Mouse (Mus musculus) limb, embryonic 11.5 days (tissue): ENCODE measurements around the gene Gstm5. TPM values are rescaled to one million over a fixed set of nuclear protein-coding genes. Genes with fewer than 3 reads are reported as not detected.
A peak's percentile ranks its signal among the peaks of the same experiment; 100 is the strongest.
"Not testable (repeated sequence)": the region's sequence is repeated elsewhere in the genome, so short reads cannot be mapped to it uniquely, and the experiment has no call there.

Source experiments
- ATAC-seq: fragments of 200-750 bp; cut with Nextera tagmentation; 2 replicates; pipeline ENCODE4 v1.8.0; 2017; ENCODE audit warnings: low read depth; ENCODE audit not compliant: insufficient number of reproducible peaks, low FRiP score, low TSS enrichment
- DNase-seq: peaks from one replicate; pipeline ENCODE4 v3.0.0-alpha.2; 2015; ENCODE audit warnings: low spot score
- H3K27ac ChIP-seq: fragments of 300-500 bp; sonication (generic); replicated peaks from 2 replicates; pipeline ENCODE4 v1.5.1; 2014; ENCODE audit warnings: low read depth, mild to moderate bottlenecking, low read length
- H3K27me3 ChIP-seq: fragments of 300-500 bp; sonication (generic); 2 replicates; pipeline ENCODE4 v1.6.1; 2014; ENCODE audit warnings: mild to moderate bottlenecking, low read length, mixed read lengths; ENCODE audit not compliant: control insufficient read depth, insufficient read depth
- H3K36me3 ChIP-seq: fragments of 300-500 bp; sonication (generic); 2 replicates; pipeline ENCODE4 v1.6.1; 2014; ENCODE audit warnings: mild to moderate bottlenecking, low read length, moderate library complexity, mixed read lengths; ENCODE audit not compliant: control insufficient read depth, insufficient read depth
- H3K4me1 ChIP-seq: fragments of 300-500 bp; sonication (generic); 2 replicates; pipeline ENCODE4 v1.6.1; 2014; ENCODE audit warnings: low read length, mixed read lengths; ENCODE audit not compliant: control insufficient read depth, insufficient read depth
- H3K4me2 ChIP-seq: fragments of 300-500 bp; sonication (generic); 2 replicates; pipeline ENCODE4 v1.6.1; 2014; ENCODE audit warnings: low read depth, mild to moderate bottlenecking, moderate library complexity; ENCODE audit not compliant: severe bottlenecking
- H3K4me3 ChIP-seq: fragments of 300-500 bp; sonication (generic); 2 replicates; pipeline ENCODE4 v1.5.1; 2014; ENCODE audit warnings: low read depth, low read length
- H3K9ac ChIP-seq: fragments of 300-500 bp; sonication (generic); 2 replicates; pipeline ENCODE4 v1.6.1; 2014; ENCODE audit warnings: mild to moderate bottlenecking, low read length
- H3K9me3 ChIP-seq: fragments of 300-500 bp; sonication (generic); 2 replicates; pipeline ENCODE4 v1.6.1; 2016; ENCODE audit warnings: low read length; ENCODE audit not compliant: control insufficient read depth
- WGBS: fragments of 180-500 bp; shearing (Covaris S2); extraction: QIAGEN DNeasy Blood & Tissue Kit; methylation state at CpG from one replicate; pipeline ENCODE4 v1.1.7; 2014; 5-methylcytosine and 5-hydroxymethylcytosine counted together
- polyA plus RNA-seq: library from polyadenylated mRNA; unstranded; fragments of >200 nt; fragmentation: Nextera tagmentation; extraction: Ambion mirVana; gene quantifications from 2 replicates; pipeline ENCODE4 v1.2.1, GENCODE M21; 2014

Gene Gstm5
- polyA plus RNA-seq, 1 experiment from 2014 or later: 220 TPM

DNA sequence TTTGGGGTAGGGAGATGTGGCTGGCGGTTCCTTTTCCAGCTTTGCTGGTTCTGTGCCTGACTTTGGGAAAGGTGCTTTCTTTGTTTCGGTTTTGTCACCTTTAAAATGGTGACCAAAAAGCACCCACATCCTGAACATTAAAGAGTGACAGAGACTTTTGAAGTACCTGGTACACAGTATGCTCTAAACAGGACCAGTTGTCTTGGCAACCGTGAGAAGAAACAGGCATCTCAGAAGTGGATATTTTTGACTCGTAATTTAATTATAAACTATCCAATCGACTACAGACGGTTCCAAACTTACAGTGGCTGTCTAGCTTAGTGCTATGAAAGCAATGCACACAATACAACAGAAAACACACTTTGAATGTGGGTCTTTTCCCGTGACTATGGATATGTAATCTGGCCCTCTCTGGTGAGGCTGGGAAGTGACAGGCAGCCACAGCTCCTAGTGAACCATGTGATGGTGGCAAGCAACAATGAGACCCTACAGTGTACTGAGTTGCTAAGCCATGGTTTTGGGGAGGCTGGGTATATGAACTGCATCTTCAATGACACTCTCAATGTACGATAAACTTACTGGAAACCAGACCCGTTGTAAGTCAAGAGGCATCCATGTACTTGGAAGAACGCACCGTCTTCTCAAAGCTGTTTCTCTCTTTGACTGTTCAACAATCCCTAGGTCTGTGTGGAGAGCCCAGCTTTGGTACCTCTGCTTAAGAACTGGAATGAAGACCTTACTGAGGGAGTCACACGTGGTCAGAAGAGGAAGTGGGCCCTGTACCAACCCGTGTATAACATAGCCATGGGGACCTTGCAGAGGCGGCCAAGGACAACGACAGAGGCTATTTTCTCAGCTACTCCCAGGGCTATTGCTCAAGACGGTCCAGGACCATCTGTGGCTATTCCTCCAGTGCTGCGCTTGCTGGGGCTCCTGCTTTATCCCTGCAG is 42.1 kb upstream of the Gstm5 start:
- no peak overlapping the region; the same call in 1 of the 2 replicates for H3K27ac ChIP-seq
- H3K27me3 ChIP-seq: no peaks in the 10 kb centered on the region
- DNase-seq (no peak), ATAC-seq (no peak)
- H3K9ac ChIP-seq: no peak overlapping the region
- H3K4me2 ChIP-seq: no peak overlapping the region
- no peaks in the 10 kb centered on the region for H3K36me3 ChIP-seq
- 83% methylated on average over 17 of the region's 17 CpGs for WGBS
- no peaks in the 10 kb centered on the region for H3K9me3 ChIP-seq
- no peak overlapping the region for H3K4me3 ChIP-seq
- peaks cover 26% of the 10 kb centered on the region for H3K4me1 ChIP-seq

DNA sequence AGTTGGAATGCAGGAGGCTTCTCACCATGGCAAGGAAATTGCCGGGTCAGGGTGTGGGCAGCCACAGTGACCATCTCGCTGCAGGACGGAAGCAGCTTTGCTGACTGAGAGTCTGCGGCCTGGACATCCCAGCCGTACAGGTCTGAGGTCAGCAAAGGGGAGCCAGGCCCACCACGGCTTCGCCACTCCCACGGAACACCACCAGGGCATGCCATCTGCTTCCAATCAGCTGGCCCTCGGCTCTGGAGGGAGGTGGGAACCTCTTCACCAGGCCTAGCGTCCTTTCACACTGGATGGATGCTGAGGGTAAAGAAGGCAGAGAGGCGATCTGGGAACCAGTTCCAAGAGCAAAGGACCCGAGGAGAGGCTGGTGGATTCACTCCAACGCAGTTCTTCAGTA is 40.3 kb upstream of the Gstm5 start:
- DNase-seq: peak; percentile 61
- 40% methylated on average over 13 of the region's 13 CpGs for WGBS
- no peaks in the 10 kb centered on the region for H3K36me3 ChIP-seq
- H3K4me3 ChIP-seq: no peak overlapping the region
- no peak for ATAC-seq
- peaks cover 14% of the 10 kb centered on the region; the same call in 1 of the 2 replicates for H3K4me1 ChIP-seq
- no peak overlapping the region for H3K4me2 ChIP-seq
- no peaks in the 10 kb centered on the region for H3K9me3 ChIP-seq
- no peak overlapping the region for H3K27ac ChIP-seq
- no peak overlapping the region for H3K9ac ChIP-seq
- no peaks in the 10 kb centered on the region for H3K27me3 ChIP-seq

DNA sequence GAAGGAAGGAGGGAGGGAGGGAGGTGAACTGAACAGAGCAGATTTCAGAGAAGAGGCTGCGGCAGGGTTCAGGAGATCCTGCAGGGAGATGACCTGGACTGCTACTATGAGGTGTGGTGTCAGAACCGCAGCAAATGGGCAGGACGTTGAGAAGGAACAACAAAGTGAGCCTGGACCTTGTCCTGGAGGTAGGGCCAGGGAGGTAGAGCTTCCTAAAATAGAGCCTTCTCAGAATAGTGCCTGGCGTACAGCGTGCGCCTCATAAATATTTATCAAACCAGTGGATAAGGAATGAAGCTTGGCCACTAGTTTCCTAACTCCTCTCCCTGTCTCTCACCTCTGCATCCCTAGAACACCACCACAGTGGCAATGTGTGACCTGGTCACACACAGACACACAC is 38.0 kb upstream of the Gstm5 start:
- DNase-seq: no peak
- Histone ChIP-seq H3K27me3 (no peaks in the 10 kb centered on the region), H3K27ac (no peak overlapping the region), H3K9me3 (no peaks in the 10 kb centered on the region), H3K4me3 (no peak overlapping the region), H3K36me3 (no peaks in the 10 kb centered on the region), H3K4me2 (no peak overlapping the region), H3K9ac (no peak overlapping the region), H3K4me1 (peaks cover 7% of the 10 kb centered on the region; the same call in 1 of the 2 replicates)
- ATAC-seq: no peak
- WGBS: 63% methylated on average over 6 of the region's 6 CpGs

DNA sequence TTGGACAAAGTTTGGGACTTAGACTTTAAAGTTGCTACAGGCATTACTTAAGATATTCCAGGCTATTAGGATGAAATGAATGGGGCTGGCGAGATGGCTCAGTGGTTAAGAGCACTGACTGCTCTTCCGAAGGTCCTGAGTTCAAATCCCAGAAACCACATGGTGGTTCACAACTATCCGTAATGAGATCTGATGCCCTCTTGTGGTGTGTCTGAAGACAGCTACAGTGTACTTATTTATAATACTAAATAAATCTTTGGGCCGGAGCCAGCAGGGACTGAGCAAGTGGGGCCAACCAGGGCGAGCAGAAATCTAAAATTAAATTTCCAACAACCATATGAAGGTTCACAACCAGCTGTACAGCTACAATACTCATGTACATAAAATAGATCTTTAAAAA is 34.1 kb upstream of the Gstm5 start:
- H3K4me1 ChIP-seq, H3K4me2 ChIP-seq, H3K4me3 ChIP-seq, DNase-seq, H3K9ac ChIP-seq, ATAC-seq, H3K27me3 ChIP-seq, H3K9me3 ChIP-seq, H3K36me3 ChIP-seq, H3K27ac ChIP-seq: not testable (repeated sequence)
- WGBS: 86% methylated on average over 5 of the region's 5 CpGs

DNA sequence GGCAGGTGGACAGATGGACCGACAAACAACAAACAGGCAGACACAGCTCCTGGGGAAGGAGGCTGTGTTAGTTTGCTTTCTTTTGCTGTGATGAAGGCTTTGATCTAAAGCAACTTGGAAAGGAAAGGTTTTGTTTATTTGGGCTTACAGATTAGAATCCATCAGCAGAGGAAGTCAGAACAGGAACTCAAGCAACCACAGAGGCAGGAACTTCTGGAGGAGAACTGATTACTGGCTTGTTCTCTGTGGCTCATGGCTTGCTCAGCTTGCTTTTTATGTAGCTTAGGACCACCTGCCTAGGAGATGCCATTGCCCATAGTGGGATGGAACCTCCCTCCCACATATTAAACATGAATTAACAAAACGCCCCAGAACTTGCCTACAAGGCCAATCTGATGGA is 33.1 kb upstream of the Gstm5 start:
- Histone ChIP-seq H3K27ac (no peak overlapping the region), H3K9ac (no peak overlapping the region)
- 69% methylated on average over 2 of the region's 2 CpGs for WGBS

DNA sequence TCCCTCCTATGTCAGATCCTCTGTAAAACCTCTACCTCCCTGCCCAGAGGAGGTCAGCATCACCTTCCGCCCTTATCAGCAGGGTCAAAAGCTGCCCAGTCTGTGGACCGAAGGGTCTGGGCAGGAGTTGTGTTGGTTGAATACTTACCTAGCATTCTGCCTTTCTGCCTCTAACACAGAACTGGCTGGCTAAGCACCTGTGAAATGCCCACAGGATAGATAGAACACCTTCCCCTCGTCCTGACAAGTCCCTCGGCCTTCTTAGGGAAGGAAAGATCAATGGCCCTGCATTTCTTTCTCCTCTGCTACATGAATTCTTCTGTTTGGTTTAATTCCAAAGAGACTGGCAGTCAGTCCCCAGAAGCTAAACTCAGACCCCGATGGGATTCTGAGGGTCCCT is 32.1 kb upstream of the Gstm5 start:
- Histone ChIP-seq H3K9ac (no peak overlapping the region), H3K9me3 (no peaks in the 10 kb centered on the region), H3K27me3 (no peaks in the 10 kb centered on the region), H3K36me3 (no peaks in the 10 kb centered on the region), H3K4me1 (no peaks in the 10 kb centered on the region), H3K4me3 (no peak overlapping the region), H3K27ac (no peak overlapping the region), H3K4me2 (no peak overlapping the region)
- WGBS: 81% methylated on average over 5 of the region's 5 CpGs
- ATAC-seq (no peak), DNase-seq (no peak)

More for the DNA sequence above, 33.1 kb upstream of the Gstm5 start:
- no peak for DNase-seq
- no peak for ATAC-seq
- H3K4me1 ChIP-seq: no peaks in the 10 kb centered on the region
- no peaks in the 10 kb centered on the region for H3K27me3 ChIP-seq
- H3K9me3 ChIP-seq: no peaks in the 10 kb centered on the region
- H3K4me3 ChIP-seq: no peak overlapping the region
- no peaks in the 10 kb centered on the region for H3K36me3 ChIP-seq
- H3K4me2 ChIP-seq: no peak overlapping the region

DNA sequence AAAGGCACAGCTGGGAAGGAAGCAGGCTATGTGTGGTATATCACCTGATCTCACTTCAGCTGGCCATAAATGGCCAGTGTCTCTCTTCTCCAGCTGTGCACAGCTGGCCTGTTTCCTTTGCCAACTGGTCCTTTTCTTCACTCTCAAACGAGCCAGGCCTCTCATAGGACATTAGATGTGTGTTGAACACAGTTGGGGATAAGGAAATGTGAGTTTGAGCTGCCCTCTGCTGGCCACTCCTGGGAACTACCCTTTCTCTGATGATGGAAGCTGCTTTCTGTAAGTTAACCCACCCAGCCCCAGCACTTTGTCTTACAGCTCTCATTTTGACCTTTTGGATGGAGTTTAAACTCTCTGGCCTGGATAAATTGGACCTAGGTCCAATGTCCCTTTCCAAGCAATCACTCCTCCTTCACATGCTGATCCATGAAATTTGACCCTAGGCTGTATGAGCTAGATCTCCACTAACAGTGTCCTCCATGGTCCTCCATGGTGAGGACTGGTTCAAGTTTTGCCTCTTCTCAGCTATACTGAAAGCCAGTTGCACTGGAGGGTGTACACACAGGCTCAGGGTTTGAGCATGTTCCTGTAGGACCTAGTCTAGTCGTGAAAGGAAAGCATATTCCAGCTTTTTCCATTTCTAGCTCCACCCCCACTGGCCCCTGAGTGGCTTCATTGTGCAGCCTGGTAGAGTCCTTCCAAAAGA is 31.6 kb upstream of the Gstm5 start:
- Histone ChIP-seq H3K4me3 (no peak overlapping the region), H3K36me3 (no peaks in the 10 kb centered on the region), H3K27ac (no peak overlapping the region), H3K4me2 (no peak overlapping the region), H3K27me3 (no peaks in the 10 kb centered on the region), H3K9me3 (no peaks in the 10 kb centered on the region), H3K4me1 (peaks cover 3% of the 10 kb centered on the region; the same call in 1 of the 2 replicates), H3K9ac (no peak overlapping the region)
- 9% methylated on average over 2 of the region's 2 CpGs for WGBS
- DNase-seq: peak; percentile 95
- peak; percentile 73 for ATAC-seq

DNA sequence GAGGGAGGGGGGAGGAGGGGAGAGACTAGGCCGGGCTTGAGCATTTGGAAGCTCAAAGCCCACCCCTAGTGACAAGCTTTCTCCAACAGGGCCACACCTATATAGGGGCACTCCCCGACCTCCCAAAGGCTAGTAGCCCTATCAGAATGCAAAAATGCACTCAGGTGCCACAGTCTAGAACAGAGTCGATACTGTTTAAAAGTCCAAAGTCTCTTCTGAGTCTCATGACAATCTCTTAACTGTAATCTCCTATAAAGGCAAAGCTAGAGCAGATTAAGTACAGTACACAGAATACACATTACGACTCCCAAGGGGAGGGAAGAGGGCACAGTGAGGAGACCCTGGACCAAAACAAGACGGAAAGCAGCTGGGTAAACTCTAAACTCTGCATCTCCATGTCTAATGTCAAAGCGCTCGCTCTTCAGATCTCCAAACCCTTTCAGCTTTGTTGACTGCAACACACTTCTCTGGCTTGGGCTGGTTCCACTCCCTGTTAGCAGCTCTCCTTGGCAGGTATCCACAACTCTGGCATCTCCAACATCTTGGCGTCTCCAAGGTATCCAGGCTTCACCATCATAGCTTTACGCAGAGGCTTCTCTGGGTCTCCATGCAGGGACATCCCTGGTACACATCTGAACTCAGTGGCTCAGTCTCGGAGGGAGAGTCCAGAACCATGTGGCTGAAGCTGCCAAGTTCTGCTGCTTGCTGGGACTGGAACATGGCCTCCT is 30.1 kb upstream of the Gstm5 start:
- Histone ChIP-seq H3K27me3 (no peaks in the 10 kb centered on the region), H3K36me3 (no peaks in the 10 kb centered on the region), H3K4me3 (no peak overlapping the region), H3K4me2 (no peak overlapping the region), H3K4me1 (peaks cover 3% of the 10 kb centered on the region; the same call in 1 of the 2 replicates), H3K9ac (no peak overlapping the region), H3K9me3 (no peaks in the 10 kb centered on the region), H3K27ac (no peak overlapping the region)
- no peak for DNase-seq
- 76% methylated on average over 10 of the region's 10 CpGs for WGBS
- no peak for ATAC-seq
